Mouse (Mus musculus) megakaryocyte, embryonic 14.5 days (primary cell): ENCODE data around the gene Enpp3. TPM values are rescaled to one million over a fixed set of nuclear protein-coding genes. Genes with fewer than 3 reads are reported as not detected.

Source experiments
- H3K27me3 ChIP-seq: replicated peaks from 2 replicates; pipeline ENCODE3; 2012; ENCODE audit warnings: inconsistent platforms
- H3K36me3 ChIP-seq: replicated peaks from 2 replicates; pipeline ENCODE3; 2012; ENCODE audit warnings: low read length, inconsistent platforms, mixed read lengths
- H3K4me1 ChIP-seq: 2 replicates; pipeline ENCODE4 v1.6.1; 2012; ENCODE audit warnings: inconsistent platforms
- H3K4me3 ChIP-seq: replicated peaks from 2 replicates; pipeline ENCODE3; 2012; ENCODE audit warnings: moderate library complexity, mild to moderate bottlenecking, inconsistent platforms
- H3K9me3 ChIP-seq: 2 replicates; pipeline ENCODE4 v1.6.1; 2012; ENCODE audit warnings: inconsistent platforms
- FLI1 ChIP-seq: IDR thresholded peaks from 2 replicates; pipeline ENCODE4 v1.6.1; 2012; ENCODE audit warnings: low read length, inconsistent platforms, mixed read lengths
- GATA1 ChIP-seq: IDR thresholded peaks from 3 replicates; pipeline ENCODE4 v1.6.1; 2012; ENCODE audit warnings: mixed read lengths, low read length, inconsistent platforms, borderline replicate concordance
- polyA plus RNA-seq: library from polyadenylated mRNA; stranded (reverse); fragments of >175 nt; gene quantifications from 2 replicates; pipeline ENCODE4 v1.2.3, GENCODE M21; 2012; ENCODE audit warnings: low replicate concordance; ENCODE audit not compliant: insufficient read depth

Enpp3 gene
- polyA plus RNA-seq, 1 experiment = not detected

- no peaks in the 10 kb centered on the region for H3K9me3 ChIP-seq
- TF ChIP-seq FLI1 = no peak
- TF ChIP-seq GATA1 = no peak
- no peak overlapping the region for H3K4me3 ChIP-seq
- no peaks in the 10 kb centered on the region for H3K27me3 ChIP-seq
- H3K36me3 ChIP-seq = no peaks in the 10 kb centered on the region
- H3K4me1 ChIP-seq = no peaks in the 10 kb centered on the region
Observed at GRCm38 (mm10) chr10:24741229-24742198, 101.1 kb downstream of the Enpp3 start.

- H3K4me1 ChIP-seq = no peaks in the 10 kb centered on the region
- 0 out of 2 replicates have a peak, but pooled peaks cover 4% of the 10 kb centered on the region for H3K9me3 ChIP-seq
- H3K4me3 ChIP-seq = no peak overlapping the region
- no peak for TF ChIP-seq FLI1
- no peak for TF ChIP-seq GATA1
- H3K36me3 ChIP-seq = no peaks in the 10 kb centered on the region
- H3K27me3 ChIP-seq = no peaks in the 10 kb centered on the region
Observed at GRCm38 (mm10) chr10:24739171-24739570, 103.5 kb downstream of the Enpp3 start.

GRCm38 (mm10) chr10:24738456-24738855, 104.2 kb downstream of the Enpp3 start:
- TF ChIP-seq FLI1 = no peak
- no peak for TF ChIP-seq GATA1
- no peaks in the 10 kb centered on the region for H3K36me3 ChIP-seq
- no peaks in the 10 kb centered on the region for H3K27me3 ChIP-seq
- H3K4me3 ChIP-seq = no peak overlapping the region
- H3K9me3 ChIP-seq = peaks cover 9% of the 10 kb centered on the region; the same call in 1 of the 2 replicates
- no peaks in the 10 kb centered on the region for H3K4me1 ChIP-seq

DNA sequence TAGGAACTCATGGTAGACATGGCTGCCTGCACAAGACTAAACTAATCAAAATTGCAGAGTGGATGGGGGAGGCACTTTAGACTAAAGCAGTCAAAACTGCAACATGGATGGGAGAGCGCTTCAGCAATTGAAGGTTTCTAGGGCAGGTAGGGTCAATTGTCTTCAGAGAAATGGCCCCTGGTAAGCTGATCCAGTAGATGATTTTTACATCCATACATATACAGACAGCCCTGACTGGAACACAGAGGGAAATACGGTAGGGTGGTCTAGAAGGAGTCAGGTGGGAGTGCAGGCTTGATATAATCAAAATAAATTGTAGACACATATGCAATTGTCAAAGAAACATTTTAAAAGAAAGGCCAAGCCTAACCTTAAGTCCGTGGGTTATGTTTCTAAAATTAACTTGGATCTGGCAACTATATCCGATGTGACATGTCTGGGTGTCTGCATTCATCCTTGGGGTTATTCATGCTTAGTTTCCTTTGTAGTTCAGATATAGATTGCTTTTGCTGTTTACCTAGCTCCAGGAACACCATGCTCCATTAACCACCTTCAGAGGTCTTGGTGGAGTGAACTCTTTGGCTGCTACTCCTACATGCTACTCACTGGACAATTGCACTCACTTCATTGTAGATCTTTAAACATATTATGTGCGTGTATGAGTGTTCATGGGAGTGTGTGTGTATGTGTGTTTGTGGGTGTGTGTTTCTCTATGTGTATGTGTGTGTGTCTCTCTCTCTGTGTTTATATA, 107.4 kb downstream of the Enpp3 start:
- H3K36me3 ChIP-seq = no peaks in the 10 kb centered on the region
- H3K4me3 ChIP-seq = no peak overlapping the region
- peaks cover 9% of the 10 kb centered on the region; the same call in 1 of the 2 replicates for H3K9me3 ChIP-seq
- no peaks in the 10 kb centered on the region for H3K27me3 ChIP-seq
- TF ChIP-seq FLI1 = no peak
- no peak for TF ChIP-seq GATA1
- H3K4me1 ChIP-seq = no peaks in the 10 kb centered on the region

GRCm38 (mm10) chr10:24727478-24727877, 115.1 kb downstream of the Enpp3 start:
- no peaks in the 10 kb centered on the region for H3K36me3 ChIP-seq
- no peak overlapping the region for H3K4me3 ChIP-seq
- H3K4me1 ChIP-seq = 0 out of 2 replicates have a peak, but pooled peaks cover 3% of the 10 kb centered on the region
- TF ChIP-seq GATA1 = no peak
- TF ChIP-seq FLI1 = no peak
- no peaks in the 10 kb centered on the region for H3K27me3 ChIP-seq
- H3K9me3 ChIP-seq = peaks cover 14% of the 10 kb centered on the region

DNA sequence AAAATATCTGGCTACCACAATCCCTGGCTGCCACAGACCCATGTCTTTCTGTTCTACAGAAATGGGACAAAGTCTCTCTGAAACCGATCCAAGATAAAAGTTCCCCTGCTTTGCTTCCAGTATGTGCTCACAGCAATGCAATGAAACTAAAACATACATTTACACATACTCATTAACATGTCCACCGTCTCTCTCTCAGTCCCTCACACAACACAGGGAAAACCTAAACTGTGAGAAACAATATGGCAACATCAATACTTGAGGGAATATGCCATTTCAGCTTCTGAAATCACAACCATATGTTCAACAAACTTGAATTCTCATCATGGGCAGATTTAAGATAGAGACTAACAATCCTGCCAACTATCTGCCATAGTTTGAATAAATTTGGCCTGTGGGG, 117.4 kb downstream of the Enpp3 start:
- no peak for TF ChIP-seq FLI1
- no peak for TF ChIP-seq GATA1
- Histone ChIP-seq H3K36me3 (no peaks in the 10 kb centered on the region), H3K4me3 (no peak overlapping the region), H3K4me1 (0 out of 2 replicates have a peak, but pooled peaks cover 3% of the 10 kb centered on the region), H3K27me3 (no peaks in the 10 kb centered on the region), H3K9me3 (peaks cover 14% of the 10 kb centered on the region)

Other genes starting within 250 kb of the Enpp3 start
- gene Ccn2, start 247.4 kb downstream of the Enpp3 start, polyA plus RNA-seq = 0.72 TPM in 1 of 2 replicates, not detected in the other
- 0.44 TPM in 1 of 2 replicates, not detected in the other for gene Enpp1, start 130.7 kb downstream of the Enpp3 start, polyA plus RNA-seq
- 1.7 TPM in 1 of 2 replicates, not detected in the other for gene Med23, start 27.2 kb upstream of the Enpp3 start, polyA plus RNA-seq
- 22.8 TPM in 1 of 2 replicates, not detected in the other for gene Arg1, start 84.7 kb upstream of the Enpp3 start, polyA plus RNA-seq